Mouse (Mus musculus) layer of hippocampus, adult 2 months (tissue): ENCODE data around the gene Slc7a15. TPM values are rescaled to one million over a fixed set of nuclear protein-coding genes. Genes with fewer than 3 reads are reported as not detected.
"Not testable (repeated sequence)": the region's sequence is repeated elsewhere in the genome, so short reads cannot be mapped to it uniquely, and the experiment has no call there.

Experiments used
- DNase-seq, 2 experiments: peaks; one replicate each; pipeline ENCODE4 v3.0.0; 2022; ENCODE audit warnings: low spot score in 2 of 2
- H3K27ac ChIP-seq: fragments of 200-600 bp; 2 replicates; pipeline ENCODE4 v1.8.1; 2022
- H3K4me3 ChIP-seq: fragments of 200-600 bp; 2 replicates; pipeline ENCODE4 v1.8.1; 2022; ENCODE audit warnings: mild to moderate bottlenecking
- CTCF ChIP-seq: fragments of 200-600 bp; conservative IDR thresholded peaks from 2 replicates; pipeline ENCODE4 v1.8.1; 2022; ENCODE audit warnings: antibody characterized with exemption, mild to moderate bottlenecking, moderate library complexity
- total RNA-seq, 2 experiments: library from RNA; stranded (reverse); gene quantifications; 2 replicates each; pipeline ENCODE4 v1.2.3; 2021

Slc7a15 gene
- total RNA-seq, 2 experiments from 2014 or later, result not detected

DNA sequence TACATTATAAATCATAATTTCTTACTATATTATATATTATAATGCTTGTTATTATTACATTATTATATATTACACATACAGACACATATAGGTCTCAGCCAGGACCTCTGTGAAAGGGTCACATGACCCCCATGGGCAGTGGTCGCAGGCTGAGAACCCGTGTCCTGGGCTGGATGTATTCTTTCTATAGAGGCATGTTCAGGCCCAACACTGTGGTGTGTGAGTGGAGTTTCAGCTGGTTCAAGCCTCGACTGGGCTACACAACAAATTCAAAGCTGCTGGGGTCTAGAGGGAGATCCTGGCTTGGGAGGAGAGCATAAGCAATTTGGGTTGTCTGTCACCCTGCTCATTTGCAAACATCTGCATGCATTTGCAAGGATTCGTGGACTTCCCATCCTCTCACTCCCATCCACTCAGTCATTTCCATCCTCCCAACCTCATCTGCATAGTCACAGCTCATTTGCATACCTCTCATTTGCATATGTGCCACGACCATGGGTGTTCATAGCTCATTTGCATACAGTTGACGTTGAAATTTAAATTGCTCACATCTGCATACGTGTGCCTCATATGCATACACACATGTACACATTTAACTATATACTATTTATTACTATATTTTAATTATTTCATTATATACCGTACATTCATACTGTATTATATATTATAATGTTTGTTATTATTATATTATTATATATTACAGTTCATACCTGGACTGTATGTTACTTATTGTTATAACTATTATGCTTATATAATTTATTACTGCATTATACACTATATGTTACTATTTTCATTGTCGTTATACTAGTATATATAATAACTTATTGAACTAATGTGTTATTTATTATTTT, 21.2 kb upstream of the Slc7a15 start:
- TF ChIP-seq CTCF, result no peak
- Histone ChIP-seq H3K4me3 (no peak overlapping the region), H3K27ac (no peak overlapping the region)
- DNase-seq, result no peak

DNA sequence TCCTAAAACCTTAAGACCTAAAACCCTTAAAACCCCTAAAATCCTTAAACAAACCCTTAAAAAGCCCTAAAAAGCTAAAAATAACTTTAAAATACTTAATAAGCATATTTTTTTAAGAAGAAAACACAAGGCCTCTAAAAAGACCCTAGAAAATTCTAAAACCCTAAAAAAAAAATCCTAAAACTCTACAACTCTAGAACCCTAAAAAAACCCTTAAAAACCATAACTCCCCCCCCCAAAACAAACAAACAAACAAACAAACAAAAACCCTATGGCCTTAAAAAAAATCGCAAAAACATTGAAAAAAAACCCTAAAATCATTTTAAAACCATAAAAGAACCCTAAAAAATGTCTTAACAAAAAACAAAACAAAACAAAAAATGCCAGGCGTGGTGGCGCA, 19.4 kb upstream of the Slc7a15 start:
- no peak for TF ChIP-seq CTCF
- no peak for DNase-seq
- H3K27ac ChIP-seq, result no peak overlapping the region
- H3K4me3 ChIP-seq, result no peak overlapping the region

DNA sequence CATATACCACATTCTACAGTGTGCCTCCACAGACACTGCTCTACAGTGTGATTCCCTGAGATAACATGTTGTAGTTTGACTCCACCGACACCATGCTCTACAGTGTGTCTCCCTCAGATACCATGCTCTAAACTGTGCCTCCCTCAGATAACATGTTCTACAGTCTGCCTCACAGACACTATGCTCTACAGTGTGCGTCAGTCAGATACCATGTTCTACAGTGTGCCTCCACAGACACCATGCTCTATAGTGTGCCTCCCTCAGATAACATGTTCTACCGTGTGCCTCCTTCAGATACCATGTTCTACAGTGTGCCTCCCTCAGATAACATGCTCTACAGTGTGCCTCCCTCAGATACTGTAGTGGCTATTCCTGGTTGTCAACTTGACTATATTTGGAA, 10.2 kb upstream of the Slc7a15 start:
- H3K27ac ChIP-seq, result no peak overlapping the region
- no peak for TF ChIP-seq CTCF
- no peak overlapping the region for H3K4me3 ChIP-seq
- no peak for DNase-seq

GRCm38 (mm10) chr12:8595611-8596010, 3.3 kb downstream of the Slc7a15 start:
- no peak for TF ChIP-seq CTCF
- DNase-seq, result no peak
- no peak overlapping the region for H3K4me3 ChIP-seq
- no peak overlapping the region for H3K27ac ChIP-seq

- not testable (repeated sequence) for DNase-seq, H3K27ac ChIP-seq, H3K4me3 ChIP-seq
These were observed 7.5 kb downstream of the Slc7a15 start for GRCm38 (mm10) chr12:8591326-8591725.

GRCm38 (mm10) chr12:8573405-8573804, 25.5 kb downstream of the Slc7a15 start:
- Histone ChIP-seq H3K4me3 (no peak overlapping the region), H3K27ac (no peak overlapping the region)
- DNase-seq, result no peak
- TF ChIP-seq CTCF, result no peak

- not testable (repeated sequence) for H3K4me3 ChIP-seq, H3K27ac ChIP-seq, DNase-seq
These were observed 26.9 kb downstream of the Slc7a15 start for GRCm38 (mm10) chr12:8571903-8572341.

DNA sequence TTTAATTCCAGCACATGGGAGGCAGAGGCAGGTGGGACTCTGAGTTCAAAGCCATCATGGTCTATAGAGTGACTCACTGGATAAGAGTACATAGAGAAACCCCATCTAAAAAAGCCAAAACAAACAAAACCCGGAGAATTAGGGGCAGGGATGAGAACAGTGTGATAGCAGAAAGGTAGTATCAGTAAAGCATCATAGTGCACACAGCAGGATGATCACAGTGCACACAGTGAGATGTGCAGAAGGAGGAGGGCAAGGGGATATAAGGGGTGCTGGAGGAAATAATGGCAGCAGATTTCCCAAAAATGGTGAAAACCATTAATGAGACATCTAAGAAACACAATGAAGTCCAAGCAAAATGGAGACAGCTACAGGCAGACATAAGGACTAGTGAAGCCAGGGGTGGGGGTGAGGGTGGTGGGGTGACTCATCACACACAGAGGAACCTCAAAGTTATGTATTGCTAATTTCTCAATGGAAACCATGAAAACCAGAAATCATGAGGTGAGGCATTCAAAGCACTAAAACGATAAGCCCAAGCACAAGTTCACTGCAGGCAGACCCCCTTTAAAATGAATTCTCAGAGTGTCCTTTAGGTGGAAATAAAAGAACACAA, 27.5 kb downstream of the Slc7a15 start:
- H3K27ac ChIP-seq, DNase-seq, H3K4me3 ChIP-seq: not testable (repeated sequence)

DNA sequence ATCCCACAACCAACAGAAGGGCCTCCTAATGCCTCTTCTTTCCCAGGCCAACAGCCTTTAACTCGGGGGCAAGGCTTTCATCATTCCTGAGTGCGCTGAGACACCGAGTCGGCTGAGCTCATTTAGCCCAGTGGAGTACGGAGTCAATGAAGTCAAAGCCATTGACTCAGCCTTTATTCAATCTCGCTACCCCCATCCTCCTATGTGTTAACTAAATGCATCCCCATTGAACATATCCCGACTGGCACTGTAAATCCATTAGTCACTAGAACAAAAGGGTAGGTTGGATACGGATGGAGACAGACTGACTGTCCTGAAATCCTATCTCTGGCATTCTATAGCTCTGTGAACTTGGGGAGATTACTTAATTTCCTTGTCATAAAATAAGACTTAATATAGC, 36.7 kb downstream of the Slc7a15 start:
- H3K4me3 ChIP-seq, DNase-seq, H3K27ac ChIP-seq: not testable (repeated sequence)

DNA sequence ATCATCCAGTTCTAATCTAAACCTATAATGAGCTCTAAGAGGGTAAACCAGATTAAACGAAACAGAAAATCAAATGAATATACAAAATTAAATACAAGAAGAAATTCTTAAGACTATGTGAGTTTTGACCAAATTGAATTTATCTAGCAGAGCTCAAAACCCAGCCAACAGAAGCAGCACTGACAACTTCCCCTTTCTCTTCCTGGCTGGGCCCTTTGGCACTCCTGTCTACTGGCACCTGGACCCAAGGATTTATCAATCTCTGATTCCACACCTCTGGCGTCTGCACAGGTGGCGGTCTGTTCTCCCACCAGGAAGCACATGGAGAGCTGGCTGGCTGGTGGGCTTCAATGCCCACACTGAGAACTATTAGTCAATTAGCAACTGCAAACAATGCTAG, 39.0 kb downstream of the Slc7a15 start:
- H3K27ac ChIP-seq, DNase-seq, H3K4me3 ChIP-seq: not testable (repeated sequence)

GRCm38 (mm10) chr12:8556189-8556588, 42.7 kb downstream of the Slc7a15 start:
- TF ChIP-seq CTCF, result no peak
- Histone ChIP-seq H3K27ac (no peak overlapping the region), H3K4me3 (no peak overlapping the region)
- DNase-seq, result no peak

GRCm38 (mm10) chr12:8555419-8555818, 43.4 kb downstream of the Slc7a15 start:
- no peak for TF ChIP-seq CTCF
- DNase-seq, result no peak
- no peak overlapping the region for H3K4me3 ChIP-seq
- no peak overlapping the region for H3K27ac ChIP-seq

- H3K4me3 ChIP-seq, result no peak overlapping the region
- no peak overlapping the region for H3K27ac ChIP-seq
- TF ChIP-seq CTCF, result peak; percentile 93
- peak; percentile 47 to 69 for DNase-seq
These were observed 51.5 kb downstream of the Slc7a15 start for GRCm38 (mm10) chr12:8547357-8547756.

GRCm38 (mm10) chr12:8546801-8547200, 52.1 kb downstream of the Slc7a15 start:
- Histone ChIP-seq H3K27ac (no peak overlapping the region), H3K4me3 (no peak overlapping the region)
- TF ChIP-seq CTCF, result no peak
- no peak for DNase-seq
